Mouse (Mus musculus): Measurements from ENCODE around the gene Adk. TPM values are rescaled to one million over a fixed set of nuclear protein-coding genes. Genes with fewer than 3 reads are reported as not detected.
A peak's percentile ranks its signal among the peaks of the same experiment; 100 is the strongest.

Adk gene
- polyA plus RNA-seq, 1 experiment from 2014 or later = 71.9 TPM

- ATAC-seq = no peak
- H3K9ac ChIP-seq (replicated peaks; ENCODE audit: low read depth, low read length) = no peak overlapping the region
- H3K27ac ChIP-seq (ENCODE audit: low read length) = peak overlapping the region; percentile 62
- no peak overlapping the region for H3K4me3 ChIP-seq (replicated peaks; ENCODE audit: low read length)
- peaks cover 19% of the 10 kb centered on the region for H3K4me1 ChIP-seq (replicated peaks; ENCODE audit: control insufficient read depth, insufficient read depth, low read length)
- 26% methylated on average over 5 of the region's 5 CpGs for WGBS
- H3K36me3 ChIP-seq (ENCODE audit: control insufficient read depth, insufficient read depth) = no peaks in the 10 kb centered on the region
- no peaks in the 10 kb centered on the region for H3K9me3 ChIP-seq (ENCODE audit: control insufficient read depth, low read length)
- H3K4me2 ChIP-seq (ENCODE audit: low read length) = no peak overlapping the region
- H3K27me3 ChIP-seq (replicated peaks; ENCODE audit: control insufficient read depth, insufficient read depth, low read length) = no peaks in the 10 kb centered on the region
Observed at GRCm38 (mm10) chr14:21251386-21251785, 199.0 kb downstream of the Adk start.

- 2% methylated on average over 7 of the region's 7 CpGs for WGBS
- peak; percentile 93 for ATAC-seq
- Histone ChIP-seq H3K4me3 (replicated peaks; ENCODE audit: low read length) (no peak overlapping the region; the same call in 1 of the 2 replicates), H3K9ac (replicated peaks; ENCODE audit: low read depth, low read length) (no peak overlapping the region), H3K4me2 (ENCODE audit: low read length) (peak overlapping the region; percentile 38), H3K4me1 (replicated peaks; ENCODE audit: control insufficient read depth, insufficient read depth, low read length) (peaks cover 19% of the 10 kb centered on the region), H3K27ac (ENCODE audit: low read length) (peak overlapping the region; percentile 94), H3K36me3 (ENCODE audit: control insufficient read depth, insufficient read depth) (no peaks in the 10 kb centered on the region), H3K27me3 (replicated peaks; ENCODE audit: control insufficient read depth, insufficient read depth, low read length) (no peaks in the 10 kb centered on the region), H3K9me3 (ENCODE audit: control insufficient read depth, low read length) (no peaks in the 10 kb centered on the region)
Observed at GRCm38 (mm10) chr14:21252326-21252886, 200.0 kb downstream of the Adk start.

DNA sequence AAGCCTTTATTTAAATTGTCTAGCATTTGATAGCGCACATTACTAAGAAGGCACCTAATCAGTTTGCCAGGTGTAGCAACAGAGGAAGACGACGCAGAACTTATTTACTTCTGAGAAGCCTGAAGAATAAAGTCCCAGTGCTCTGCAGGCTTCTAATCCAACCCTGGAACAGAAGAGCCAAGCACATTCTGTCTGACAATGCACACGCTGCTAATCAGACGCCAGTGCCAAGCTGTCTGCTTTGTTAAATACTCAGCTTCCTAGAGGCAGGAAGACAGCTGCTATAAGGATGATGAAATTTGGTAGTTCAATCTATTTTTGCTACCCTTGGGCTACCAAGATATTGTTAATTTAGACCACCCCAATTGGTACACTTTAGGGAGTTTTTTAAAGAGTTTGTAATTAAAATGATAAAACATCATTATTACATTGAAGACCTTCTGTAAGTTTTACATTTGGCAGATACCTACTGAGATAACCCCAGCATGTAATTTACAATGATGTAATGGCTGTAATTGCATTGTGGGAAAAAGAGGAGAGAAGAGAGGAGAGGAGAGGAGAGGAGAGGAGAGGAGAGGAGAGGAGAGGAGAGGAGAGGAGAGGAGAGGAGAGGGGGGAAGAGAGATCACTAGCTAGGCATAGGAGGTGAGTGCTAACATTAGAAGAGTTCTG, 201.1 kb downstream of the Adk start:
- peaks cover 19% of the 10 kb centered on the region for H3K4me1 ChIP-seq (replicated peaks; ENCODE audit: control insufficient read depth, insufficient read depth, low read length)
- H3K27me3 ChIP-seq (replicated peaks; ENCODE audit: control insufficient read depth, insufficient read depth, low read length) = no peaks in the 10 kb centered on the region
- H3K36me3 ChIP-seq (ENCODE audit: control insufficient read depth, insufficient read depth) = no peaks in the 10 kb centered on the region
- 3% methylated on average over 5 of the region's 5 CpGs for WGBS
- no peak overlapping the region for H3K9ac ChIP-seq (replicated peaks; ENCODE audit: low read depth, low read length)
- no peak overlapping the region for H3K4me3 ChIP-seq (replicated peaks; ENCODE audit: low read length)
- peak overlapping the region; percentile 26 for H3K4me2 ChIP-seq (ENCODE audit: low read length)
- ATAC-seq = peak; percentile 79
- no peaks in the 10 kb centered on the region for H3K9me3 ChIP-seq (ENCODE audit: control insufficient read depth, low read length)
- peak overlapping the region; percentile 95 for H3K27ac ChIP-seq (ENCODE audit: low read length)

DNA sequence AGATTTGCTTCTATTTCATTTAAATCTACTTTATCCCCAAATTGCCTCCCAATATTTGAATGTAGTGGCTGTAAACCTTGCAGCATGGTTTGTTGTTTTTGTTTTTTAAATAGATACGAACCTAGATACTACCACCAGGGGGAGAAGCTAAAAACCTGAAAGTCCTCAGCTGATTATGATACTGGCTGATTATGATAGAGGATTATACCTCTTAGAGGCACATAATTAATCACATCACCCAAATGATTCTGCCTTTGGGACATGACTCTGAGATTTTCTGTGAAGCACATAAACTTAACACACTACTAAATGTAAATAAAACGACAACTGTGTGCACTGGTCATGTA, 201.6 kb downstream of the Adk start:
- ATAC-seq = no peak
- H3K9me3 ChIP-seq (ENCODE audit: control insufficient read depth, low read length) = no peaks in the 10 kb centered on the region

GRCm38 (mm10) chr14:21268229-21268628, 215.9 kb downstream of the Adk start:
- Histone ChIP-seq H3K4me1 (replicated peaks; ENCODE audit: control insufficient read depth, insufficient read depth, low read length) (no peaks in the 10 kb centered on the region), H3K27ac (ENCODE audit: low read length) (no peak overlapping the region), H3K9ac (replicated peaks; ENCODE audit: low read depth, low read length) (no peak overlapping the region), H3K36me3 (ENCODE audit: control insufficient read depth, insufficient read depth) (no peaks in the 10 kb centered on the region), H3K4me2 (ENCODE audit: low read length) (no peak overlapping the region), H3K9me3 (ENCODE audit: control insufficient read depth, low read length) (no peaks in the 10 kb centered on the region), H3K27me3 (replicated peaks; ENCODE audit: control insufficient read depth, insufficient read depth, low read length) (no peaks in the 10 kb centered on the region), H3K4me3 (replicated peaks; ENCODE audit: low read length) (no peak overlapping the region)
- ATAC-seq = no peak
- 91% methylated on average over 8 of the region's 8 CpGs for WGBS

More for the DNA sequence above, 201.6 kb downstream of the Adk start:
- peaks cover 19% of the 10 kb centered on the region for H3K4me1 ChIP-seq (replicated peaks; ENCODE audit: control insufficient read depth, insufficient read depth, low read length)
- 22% methylated on average over 2 of the region's 2 CpGs for WGBS
- no peaks in the 10 kb centered on the region for H3K36me3 ChIP-seq (ENCODE audit: control insufficient read depth, insufficient read depth)
- H3K27ac ChIP-seq (ENCODE audit: low read length) = peak overlapping the region; percentile 95
- H3K4me2 ChIP-seq (ENCODE audit: low read length) = peak overlapping the region; percentile 28
- H3K9ac ChIP-seq (replicated peaks; ENCODE audit: low read depth, low read length) = peak overlapping the region; percentile 22; the same call in 1 of the 2 replicates
- no peaks in the 10 kb centered on the region for H3K27me3 ChIP-seq (replicated peaks; ENCODE audit: control insufficient read depth, insufficient read depth, low read length)
- no peak overlapping the region for H3K4me3 ChIP-seq (replicated peaks; ENCODE audit: low read length)

GRCm38 (mm10) chr14:21271472-21271871, 219.1 kb downstream of the Adk start:
- 59% methylated on average over 4 of the region's 4 CpGs for WGBS
- no peak overlapping the region for H3K27ac ChIP-seq (ENCODE audit: low read length)
- no peak overlapping the region for H3K4me2 ChIP-seq (ENCODE audit: low read length)
- no peaks in the 10 kb centered on the region for H3K9me3 ChIP-seq (ENCODE audit: control insufficient read depth, low read length)
- no peak overlapping the region for H3K9ac ChIP-seq (replicated peaks; ENCODE audit: low read depth, low read length)
- ATAC-seq = no peak
- H3K36me3 ChIP-seq (ENCODE audit: control insufficient read depth, insufficient read depth) = no peaks in the 10 kb centered on the region
- no peak overlapping the region for H3K4me3 ChIP-seq (replicated peaks; ENCODE audit: low read length)
- peaks cover under 1% of the 10 kb centered on the region; the same call in 1 of the 2 replicates for H3K4me1 ChIP-seq (replicated peaks; ENCODE audit: control insufficient read depth, insufficient read depth, low read length)
- no peaks in the 10 kb centered on the region for H3K27me3 ChIP-seq (replicated peaks; ENCODE audit: control insufficient read depth, insufficient read depth, low read length)

- no peaks in the 10 kb centered on the region for H3K27me3 ChIP-seq (replicated peaks; ENCODE audit: control insufficient read depth, insufficient read depth, low read length)
- H3K9ac ChIP-seq (replicated peaks; ENCODE audit: low read depth, low read length) = no peak overlapping the region
- H3K4me3 ChIP-seq (replicated peaks; ENCODE audit: low read length) = no peak overlapping the region
- H3K36me3 ChIP-seq (ENCODE audit: control insufficient read depth, insufficient read depth) = no peaks in the 10 kb centered on the region
- WGBS = 96% methylated on average over 1 of the region's 1 CpGs
- peaks cover 2% of the 10 kb centered on the region; the same call in 1 of the 2 replicates for H3K4me1 ChIP-seq (replicated peaks; ENCODE audit: control insufficient read depth, insufficient read depth, low read length)
- no peak overlapping the region for H3K4me2 ChIP-seq (ENCODE audit: low read length)
- H3K9me3 ChIP-seq (ENCODE audit: control insufficient read depth, low read length) = no peaks in the 10 kb centered on the region
- H3K27ac ChIP-seq (ENCODE audit: low read length) = no peak overlapping the region
- ATAC-seq = no peak
Observed at GRCm38 (mm10) chr14:21275786-21276185, 223.4 kb downstream of the Adk start.

- Histone ChIP-seq H3K27me3 (replicated peaks; ENCODE audit: control insufficient read depth, insufficient read depth, low read length) (no peaks in the 10 kb centered on the region), H3K9me3 (ENCODE audit: control insufficient read depth, low read length) (no peaks in the 10 kb centered on the region), H3K4me3 (replicated peaks; ENCODE audit: low read length) (no peak overlapping the region), H3K4me1 (replicated peaks; ENCODE audit: control insufficient read depth, insufficient read depth, low read length) (peaks cover 7% of the 10 kb centered on the region), H3K36me3 (ENCODE audit: control insufficient read depth, insufficient read depth) (no peaks in the 10 kb centered on the region), H3K27ac (ENCODE audit: low read length) (no peak overlapping the region), H3K4me2 (ENCODE audit: low read length) (no peak overlapping the region), H3K9ac (replicated peaks; ENCODE audit: low read depth, low read length) (no peak overlapping the region)
- WGBS = 98% methylated on average over 2 of the region's 2 CpGs
- no peak for ATAC-seq
Observed at GRCm38 (mm10) chr14:21278290-21278689, 225.9 kb downstream of the Adk start.

DNA sequence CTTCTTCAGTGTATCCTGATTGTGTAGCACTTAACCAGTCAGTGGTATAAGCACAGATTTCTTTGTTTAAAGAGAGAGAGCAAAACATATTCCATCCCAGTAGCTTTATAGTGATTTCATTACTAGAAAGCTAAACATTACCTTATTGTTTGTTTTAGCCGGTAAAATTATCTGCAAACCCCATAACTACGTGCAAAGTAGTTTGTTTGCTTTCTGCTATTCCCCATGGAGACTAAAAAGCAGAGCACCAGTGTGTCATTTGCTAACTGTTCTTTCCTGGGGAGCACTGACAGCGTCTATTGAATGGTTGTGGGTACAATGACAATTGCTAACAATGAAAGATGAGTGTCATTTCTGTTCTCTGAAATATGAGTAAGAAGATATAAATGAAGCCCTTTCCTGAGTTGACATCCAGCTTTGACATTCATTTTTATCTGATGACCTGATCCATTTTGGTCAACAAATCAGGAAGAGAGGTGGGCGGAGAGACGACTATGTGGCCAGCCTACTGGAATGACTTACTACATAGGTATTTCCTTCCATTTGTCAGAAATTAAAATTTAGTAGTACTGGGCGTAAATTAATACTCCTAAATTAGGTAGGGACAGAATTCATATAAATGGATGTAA, 226.6 kb downstream of the Adk start:
- Histone ChIP-seq H3K27me3 (replicated peaks; ENCODE audit: control insufficient read depth, insufficient read depth, low read length) (no peaks in the 10 kb centered on the region), H3K4me2 (ENCODE audit: low read length) (no peak overlapping the region), H3K36me3 (ENCODE audit: control insufficient read depth, insufficient read depth) (no peaks in the 10 kb centered on the region), H3K27ac (ENCODE audit: low read length) (no peak overlapping the region), H3K4me1 (replicated peaks; ENCODE audit: control insufficient read depth, insufficient read depth, low read length) (peaks cover 10% of the 10 kb centered on the region), H3K9ac (replicated peaks; ENCODE audit: low read depth, low read length) (no peak overlapping the region), H3K4me3 (replicated peaks; ENCODE audit: low read length) (no peak overlapping the region), H3K9me3 (ENCODE audit: control insufficient read depth, low read length) (no peaks in the 10 kb centered on the region)
- no peak for ATAC-seq
- WGBS = 74% methylated on average over 6 of the region's 6 CpGs
